Mouse (Mus musculus) lung, adult 18-20 months (tissue): ENCODE results near the gene Dnm3.

Experiments used
- DNase-seq, 2 experiments: peaks; one replicate each; pipeline ENCODE4 v3.0.0; 2022; ENCODE audit warnings: mixed read lengths in 2 of 2

Gene Dnm3

DNA sequence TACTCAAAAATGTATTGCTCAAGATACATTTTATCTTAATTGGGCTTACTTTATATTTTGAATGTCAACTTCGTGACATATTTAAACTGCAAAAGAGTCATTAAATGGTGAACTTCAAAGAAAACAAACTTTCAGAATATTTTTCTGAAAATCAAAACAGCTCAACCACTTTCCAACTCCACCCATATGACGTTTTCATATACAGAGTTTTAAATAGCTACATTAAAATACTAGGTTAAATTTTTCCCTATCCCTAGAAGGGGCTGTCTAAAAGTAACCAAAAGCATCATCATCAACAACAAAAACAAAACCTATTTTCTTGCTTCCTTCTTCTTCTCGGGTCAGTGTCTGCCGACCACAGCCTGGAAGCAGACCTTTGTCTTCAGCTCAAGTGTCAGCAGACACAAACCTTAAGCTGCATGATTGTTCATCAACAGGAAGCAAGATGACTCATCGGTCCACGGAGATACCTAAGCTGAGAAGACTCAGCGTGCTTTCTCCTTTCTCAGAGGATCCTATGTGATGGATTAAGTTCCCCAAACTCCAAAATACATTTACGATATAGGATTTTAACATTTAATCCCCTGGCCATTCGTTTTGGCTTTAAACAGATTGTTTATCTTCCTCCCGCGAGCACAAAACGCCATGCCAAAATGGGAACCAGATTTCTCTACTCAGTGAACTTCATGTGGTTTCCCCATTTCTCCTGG lies 270.7 kb downstream of the Dnm3 start:
- DNase-seq = peak in 1 of 2 experiments; percentile 47

DNA sequence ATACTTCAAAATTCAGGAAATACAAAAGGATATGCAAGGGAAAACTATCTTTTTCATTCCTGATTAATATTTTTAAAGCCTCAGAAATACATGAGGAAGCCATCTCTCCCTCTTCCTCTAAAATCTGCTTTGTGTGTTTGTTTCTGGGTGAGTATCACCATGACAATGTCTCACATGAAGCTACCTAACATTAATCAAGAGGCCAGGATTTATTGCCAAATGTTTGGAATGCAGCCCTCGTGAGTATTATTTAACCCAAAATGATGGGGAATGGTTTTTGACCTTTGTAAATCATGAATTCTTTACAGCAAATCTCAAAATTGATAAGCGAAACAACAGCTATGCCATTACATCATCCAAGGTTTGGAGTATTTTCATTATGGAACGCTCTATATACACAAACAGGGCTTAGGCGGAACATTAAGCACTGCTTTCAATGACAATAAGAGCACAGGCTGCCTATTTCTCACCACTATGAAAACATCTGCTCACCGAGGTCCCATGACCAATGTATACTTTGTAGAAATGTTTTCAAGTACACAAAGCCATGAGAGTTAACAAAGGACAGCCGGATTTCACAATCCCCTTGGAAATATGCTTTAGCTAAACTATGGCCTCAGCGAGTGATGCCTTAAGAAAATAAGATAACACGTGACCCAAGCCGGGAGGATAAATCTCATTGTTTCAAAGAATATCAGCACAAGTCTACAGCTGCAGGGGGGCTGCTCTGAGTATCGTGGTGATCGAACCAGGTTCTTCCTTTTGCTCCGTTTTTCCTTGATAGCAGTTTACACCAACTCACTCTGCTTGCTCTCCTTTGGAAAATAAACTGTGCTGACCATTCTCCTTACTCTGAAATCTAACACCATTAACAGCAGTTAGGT lies 275.1 kb downstream of the Dnm3 start:
- DNase-seq = no peak

DNA sequence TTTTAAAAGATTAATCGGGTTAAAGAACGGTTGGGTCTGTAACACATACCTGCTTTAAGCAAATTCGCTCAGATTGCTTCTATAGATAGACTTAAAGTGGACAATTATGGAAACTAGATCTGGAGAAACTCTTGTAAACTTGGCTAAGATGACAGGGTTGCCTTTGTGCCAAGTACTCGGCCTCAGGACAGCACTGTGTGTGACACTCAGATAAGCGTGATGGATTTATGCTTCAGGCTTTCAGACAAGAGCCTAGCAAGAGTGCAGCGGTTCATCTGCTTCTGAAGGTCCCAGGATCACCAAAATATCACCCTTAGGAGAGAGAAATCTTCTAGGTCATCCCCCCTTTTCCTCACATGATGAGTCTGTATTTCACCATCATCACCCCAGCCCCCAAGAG lies 277.4 kb downstream of the Dnm3 start:
- no peak for DNase-seq

DNA sequence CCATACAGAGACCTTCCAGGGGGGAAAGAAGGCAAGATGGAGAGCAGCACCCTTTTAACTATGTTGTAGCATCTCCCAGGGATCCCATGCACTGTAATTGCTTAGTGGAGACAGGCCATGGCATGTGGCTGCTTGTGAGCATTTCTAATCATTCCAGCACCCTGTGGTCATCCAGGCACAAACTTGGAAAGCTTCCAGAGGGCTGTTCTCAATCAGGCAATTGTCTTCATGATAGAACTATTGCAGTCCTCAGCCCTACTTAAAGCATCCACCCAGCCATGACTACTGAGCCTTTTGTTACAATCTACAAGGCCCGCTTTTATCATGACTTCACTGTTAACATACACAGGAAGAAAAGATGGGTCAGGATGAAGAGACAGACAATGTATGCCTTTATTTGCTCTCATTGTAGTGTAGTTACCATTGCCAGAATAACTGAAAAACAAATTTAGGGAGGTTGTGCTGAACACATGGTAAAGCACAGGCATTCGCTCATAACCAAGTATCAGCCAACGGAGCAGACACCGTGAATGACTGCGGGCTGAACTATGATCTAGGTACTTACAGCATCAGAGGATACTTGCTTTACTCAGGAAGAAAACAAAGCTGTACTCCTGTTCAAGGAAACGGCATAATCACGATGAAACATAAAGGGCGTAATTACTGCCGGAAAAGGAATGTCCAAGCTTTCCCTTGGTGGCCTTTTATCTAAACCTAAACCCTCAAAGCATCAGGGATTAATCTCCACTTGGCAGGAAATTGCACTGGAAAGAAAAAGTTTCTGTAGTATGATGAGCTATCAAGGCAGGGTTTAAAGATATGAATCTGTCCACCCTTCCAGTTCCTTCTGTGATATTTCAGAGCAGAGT lies 280.8 kb downstream of the Dnm3 start:
- DNase-seq = no peak

DNA sequence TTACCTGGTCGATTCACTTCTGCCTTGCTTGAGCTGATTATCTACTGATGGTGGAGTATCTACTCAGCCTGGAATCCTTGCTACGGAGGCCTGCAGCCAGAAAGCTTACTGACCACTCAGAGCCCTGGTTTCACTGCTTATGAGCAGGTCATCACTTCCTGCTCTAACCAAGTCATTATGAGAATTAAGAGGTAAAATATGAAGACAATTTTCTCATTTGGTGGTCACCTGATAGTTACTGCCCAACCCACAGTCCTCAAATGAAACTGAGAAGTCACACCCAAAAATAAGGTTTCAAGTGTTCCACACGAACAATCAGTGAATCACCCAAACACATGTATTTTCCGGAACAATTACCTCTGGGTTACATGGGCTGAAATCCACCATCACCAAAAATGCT lies 289.1 kb downstream of the Dnm3 start:
- DNase-seq = no peak

DNA sequence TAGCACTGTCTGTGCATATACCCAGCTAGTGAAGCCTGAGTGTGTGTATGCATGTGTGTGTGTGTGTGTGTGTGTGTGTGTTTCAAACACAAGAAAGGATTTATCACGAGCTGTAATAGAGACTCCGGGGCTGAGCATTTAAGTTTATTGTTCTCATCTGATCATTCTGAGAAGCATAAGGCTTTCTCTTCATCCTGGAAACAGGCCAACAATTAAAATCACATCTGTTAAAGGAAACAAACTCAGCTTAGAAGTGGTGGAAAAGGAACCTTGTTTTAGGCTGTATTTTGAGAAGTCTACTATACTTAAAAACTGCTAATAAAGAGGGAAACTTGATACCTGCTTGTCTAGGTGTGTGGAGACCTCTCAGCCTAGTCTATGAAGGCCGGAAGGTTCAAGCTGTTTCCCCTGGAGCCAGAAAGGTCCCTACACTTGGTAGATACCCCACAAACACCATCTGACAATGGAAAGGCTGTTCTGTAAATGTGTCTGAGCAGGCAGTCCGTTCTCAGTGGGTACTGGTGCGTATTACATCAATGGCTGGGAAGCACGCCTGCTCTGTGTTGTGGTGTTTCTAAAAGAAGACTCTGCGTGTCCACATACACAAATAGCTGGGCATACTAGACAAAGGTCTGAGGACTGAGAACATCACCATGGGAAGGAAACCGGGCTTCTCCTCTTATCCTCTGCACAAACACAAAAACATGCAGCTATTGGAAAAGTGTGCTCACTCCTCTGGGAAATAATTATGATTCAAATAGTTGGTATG lies 290.3 kb downstream of the Dnm3 start:
- no peak for DNase-seq

DNA sequence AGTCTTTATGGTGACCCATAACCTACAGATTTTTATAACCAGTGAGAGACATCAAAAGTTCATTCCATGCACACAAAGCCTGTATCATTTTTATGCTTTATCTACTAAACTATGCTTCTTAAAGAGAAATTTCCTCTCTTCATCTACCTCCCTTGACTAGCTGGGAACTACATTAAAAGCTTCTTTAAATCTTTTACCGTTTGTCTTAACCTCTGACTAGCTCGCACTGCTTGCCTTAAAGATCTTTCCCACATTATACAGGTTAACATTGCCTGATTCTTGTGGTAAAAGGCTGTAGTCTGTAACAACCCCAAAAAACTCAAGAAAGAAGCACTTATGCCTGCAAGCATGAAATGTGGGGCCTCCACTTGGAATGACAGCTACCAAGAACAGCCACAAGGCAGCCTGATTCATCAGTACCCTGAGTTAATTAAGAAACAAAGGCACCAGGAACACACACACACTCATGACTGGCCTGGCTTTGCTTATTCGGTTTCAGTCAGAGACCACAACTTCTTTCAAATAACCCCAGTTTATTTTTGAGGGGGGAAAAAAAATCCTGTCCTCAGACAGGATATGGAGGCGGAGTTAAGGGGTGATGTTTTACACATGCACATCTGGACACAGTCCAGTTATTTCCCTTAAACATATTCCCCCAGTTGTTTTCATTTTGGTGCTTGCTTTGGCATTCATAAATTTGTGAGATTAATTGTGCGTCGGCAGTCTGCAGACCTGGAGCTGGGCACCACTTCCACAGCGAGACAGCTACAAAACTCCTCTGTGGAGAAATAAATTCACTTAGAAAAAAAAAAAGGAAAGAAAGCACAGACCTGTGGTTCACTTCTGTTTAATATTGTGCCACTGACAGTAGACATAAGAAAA lies 291.1 kb downstream of the Dnm3 start:
- no peak for DNase-seq

DNA sequence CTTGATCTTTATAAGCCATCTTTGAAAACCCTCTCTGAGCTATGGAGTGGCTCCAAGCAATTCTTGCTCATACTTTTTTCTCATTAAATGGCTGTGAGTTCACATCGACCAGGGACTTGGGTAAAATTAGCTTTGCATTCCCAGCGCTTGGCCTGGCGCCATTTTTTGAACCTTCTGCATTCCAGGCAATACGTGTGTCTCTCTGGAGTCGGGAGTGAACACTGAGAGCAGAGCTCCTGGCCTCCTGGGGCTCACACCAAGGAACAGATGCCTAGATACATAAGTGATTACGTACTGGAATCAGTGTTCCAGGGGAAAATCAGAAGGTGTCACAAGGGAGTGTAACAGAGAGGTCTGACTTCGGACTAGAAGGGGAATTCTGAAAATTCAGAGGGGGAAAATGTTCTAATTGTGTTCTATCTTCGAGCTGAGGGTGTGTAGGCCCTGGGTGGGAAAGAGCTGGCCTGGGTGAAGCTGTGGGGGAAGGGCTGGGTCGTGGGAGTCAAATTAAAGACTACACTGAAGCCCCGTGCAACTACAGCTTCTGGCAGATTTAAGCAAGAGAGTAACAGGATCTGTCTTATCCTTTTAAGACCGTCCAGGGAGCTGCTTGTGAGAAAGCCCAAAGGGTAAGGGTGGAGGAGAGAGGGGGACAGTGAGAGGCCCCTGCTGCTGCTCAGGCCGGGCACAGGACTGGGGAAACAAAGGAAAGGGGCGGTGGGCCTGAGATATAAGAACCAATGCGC lies 293.7 kb downstream of the Dnm3 start:
- no peak for DNase-seq

DNA sequence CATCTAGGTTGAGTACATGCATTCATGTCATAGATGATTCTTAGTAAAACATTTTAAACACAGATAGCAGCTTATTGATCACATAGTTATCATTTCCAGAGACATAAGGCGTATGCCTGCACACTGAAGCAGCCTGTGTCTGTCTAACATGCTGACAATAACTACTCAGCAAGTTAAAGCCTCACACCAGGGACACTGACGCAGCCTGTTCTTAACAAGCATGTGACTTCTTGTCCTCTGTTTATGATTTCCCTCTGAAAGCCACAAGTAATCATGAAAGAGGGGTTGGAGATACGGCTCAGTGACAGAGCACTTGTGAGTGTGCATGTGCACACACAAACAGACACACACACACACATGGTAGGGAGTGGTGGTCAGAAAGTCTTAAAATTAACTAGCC lies 294.4 kb downstream of the Dnm3 start:
- DNase-seq = no peak

DNA sequence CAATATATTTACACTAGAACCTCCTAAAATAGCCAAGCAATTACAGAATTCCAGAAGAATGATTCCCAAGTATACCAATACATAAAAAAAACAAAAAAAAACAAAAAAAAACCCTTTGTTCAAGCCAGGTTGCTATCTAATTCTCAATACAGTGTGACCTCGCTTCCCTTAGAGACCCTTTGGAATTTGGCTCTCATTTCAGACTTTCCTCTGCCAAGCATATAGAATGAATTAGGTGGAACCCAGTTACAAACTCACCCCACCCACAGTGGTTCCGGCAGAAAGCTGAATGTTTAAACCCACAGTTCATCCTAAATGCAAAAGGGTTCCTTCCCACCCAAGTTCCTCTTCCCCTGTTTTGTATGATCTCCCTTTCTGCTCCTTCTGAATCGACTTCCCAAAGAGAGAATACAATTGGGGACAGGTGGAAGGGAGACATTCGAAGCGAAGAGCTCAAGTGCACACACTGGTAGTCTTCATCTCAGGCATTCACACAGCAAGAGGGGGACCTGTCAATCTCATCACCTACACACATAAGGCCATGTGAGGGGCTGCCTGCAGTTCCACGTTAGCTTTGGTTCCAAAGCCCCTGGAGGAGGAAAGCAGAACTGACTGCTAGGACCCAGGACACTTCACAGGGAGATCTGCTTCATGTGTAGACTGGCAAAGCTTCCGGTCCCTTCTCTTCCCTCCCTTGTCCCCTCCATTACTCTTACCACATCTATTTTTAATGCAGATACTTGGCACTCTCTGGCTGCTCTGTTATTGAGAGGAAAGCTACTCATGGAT lies 296.5 kb downstream of the Dnm3 start:
- DNase-seq = no peak

DNA sequence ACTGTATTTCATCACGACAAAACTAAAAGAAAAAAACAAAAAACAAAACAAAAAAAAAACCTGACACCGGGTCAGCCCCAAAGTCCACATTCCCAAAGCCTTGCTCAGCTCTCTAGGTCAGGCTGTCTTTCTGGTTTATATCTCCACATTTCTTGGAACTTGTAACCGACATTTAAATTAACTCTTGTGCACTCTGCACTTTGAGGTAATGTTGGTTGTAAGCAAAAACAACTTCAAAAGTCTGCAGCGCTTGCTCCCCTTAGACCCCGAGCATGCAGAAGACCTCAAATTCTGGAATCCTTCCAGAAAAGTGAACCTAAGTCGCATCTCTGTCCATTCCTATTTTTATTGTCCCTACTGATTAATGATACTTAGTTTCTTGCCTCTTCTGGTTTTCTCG lies 297.4 kb downstream of the Dnm3 start:
- DNase-seq = no peak

DNA sequence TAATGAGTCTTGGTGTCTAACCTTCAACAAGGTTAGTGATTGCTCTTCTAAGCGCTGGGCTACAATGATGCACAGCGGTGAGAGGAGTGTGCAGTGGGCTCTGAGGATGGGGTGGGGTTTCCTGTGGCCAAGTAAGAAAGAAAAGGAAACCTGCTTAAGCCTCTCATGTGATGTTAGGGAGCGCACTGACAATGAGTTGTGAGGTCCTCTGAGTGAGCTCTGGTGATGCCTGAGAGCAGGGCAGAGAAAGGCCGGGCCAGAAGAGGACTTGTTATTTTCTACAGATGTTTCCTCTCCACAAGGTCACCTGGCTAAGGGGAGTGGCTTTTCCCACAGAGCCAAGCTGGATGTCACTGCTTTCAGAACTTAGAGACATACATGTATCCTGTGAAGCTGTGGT lies 298.4 kb downstream of the Dnm3 start:
- DNase-seq = no peak

DNA sequence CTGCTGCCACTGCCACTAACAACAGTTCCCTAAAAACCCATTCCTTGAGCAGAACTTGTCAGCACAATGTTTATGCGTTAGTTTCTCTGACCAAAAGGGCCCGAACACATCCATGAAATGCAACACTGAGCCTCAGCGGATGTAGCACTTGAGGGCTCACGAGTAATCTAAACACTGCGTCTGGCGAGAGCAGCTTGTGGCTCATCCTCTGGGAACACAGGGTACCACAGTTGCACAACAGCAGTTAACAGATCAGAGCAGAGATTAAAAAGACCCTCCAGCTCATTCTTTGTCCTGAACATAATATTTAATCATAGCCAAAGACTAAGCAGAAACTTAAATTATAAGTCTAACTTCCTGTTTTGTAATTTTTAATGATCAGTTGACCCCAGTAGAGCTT lies 305.0 kb downstream of the Dnm3 start:
- peak in 1 of 2 experiments; percentile 3 for DNase-seq

DNA sequence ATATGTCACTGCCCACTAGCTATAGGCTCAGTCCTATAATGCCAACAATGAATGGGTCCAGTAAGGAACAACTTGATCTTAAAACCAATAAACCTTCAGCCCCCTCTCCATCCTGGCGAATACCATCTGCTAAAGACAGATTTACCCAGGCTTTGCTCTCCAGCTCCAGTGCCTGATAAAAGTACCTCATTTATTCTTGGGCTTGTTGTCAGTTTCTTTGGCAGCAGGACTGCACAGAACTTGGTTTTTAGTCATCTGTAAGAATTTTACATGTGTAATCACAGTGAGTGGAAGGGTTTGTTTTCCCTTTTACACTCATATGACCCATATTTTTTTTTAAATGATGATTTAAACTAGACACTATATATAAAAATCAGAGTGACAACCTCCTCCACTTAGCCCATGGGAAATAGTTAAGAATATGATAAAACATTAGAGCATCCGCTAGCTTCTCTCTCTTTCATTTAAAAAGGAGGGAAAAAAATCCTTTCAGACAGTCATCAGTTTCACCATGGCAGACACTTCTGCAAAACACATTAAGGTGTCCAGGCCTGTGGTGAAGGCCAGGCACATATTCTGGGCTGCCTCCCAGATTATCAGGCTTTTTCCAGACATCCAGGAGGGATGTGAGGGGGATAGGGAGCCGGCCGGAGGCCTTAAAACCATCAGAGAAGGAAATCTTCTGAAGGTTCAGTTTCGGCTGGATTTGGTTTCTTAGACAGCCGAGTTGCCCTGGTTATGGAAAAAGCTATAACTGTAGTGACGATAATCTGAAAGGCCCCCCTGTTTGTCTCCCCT lies 313.9 kb downstream of the Dnm3 start:
- DNase-seq = no peak

DNA sequence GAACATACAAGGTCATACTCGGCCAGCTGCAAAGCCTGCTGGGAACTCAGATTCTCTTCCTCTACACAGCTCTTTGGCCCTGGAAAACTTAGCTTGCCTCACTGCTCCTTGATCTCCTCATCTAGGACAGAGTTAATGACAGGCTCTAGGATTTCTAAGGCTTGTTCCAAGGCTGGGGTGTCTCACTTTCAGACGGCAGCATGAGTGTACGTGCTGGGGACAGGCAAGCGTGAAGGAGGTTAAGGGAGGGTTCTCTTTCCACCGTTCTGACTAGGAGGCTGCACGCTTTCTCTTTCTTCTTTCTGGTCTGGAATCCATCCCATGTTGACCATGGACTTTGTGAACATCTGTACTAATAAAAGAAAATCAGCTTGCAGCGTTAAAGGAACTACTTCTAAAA lies 315.2 kb downstream of the Dnm3 start:
- DNase-seq = no peak

DNA sequence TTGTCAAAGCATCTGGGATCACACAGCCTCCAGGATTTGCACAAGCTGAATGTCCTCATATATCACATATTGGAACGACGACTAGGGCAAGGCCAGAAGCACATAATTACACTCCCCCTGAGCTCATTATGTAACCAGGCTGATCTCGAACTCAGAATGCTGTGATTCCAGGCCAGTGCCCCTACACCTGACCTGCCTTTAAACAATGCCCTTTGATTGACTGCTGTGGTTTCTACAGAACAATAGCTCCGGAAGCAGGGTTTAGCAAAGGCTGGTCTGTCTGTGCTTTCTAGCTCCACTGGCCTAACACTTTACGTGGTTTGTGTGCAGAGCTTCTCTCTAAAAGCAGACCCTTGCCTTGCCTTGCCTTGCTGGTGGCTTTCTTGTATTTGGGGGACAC lies 315.6 kb downstream of the Dnm3 start:
- DNase-seq = no peak

DNA sequence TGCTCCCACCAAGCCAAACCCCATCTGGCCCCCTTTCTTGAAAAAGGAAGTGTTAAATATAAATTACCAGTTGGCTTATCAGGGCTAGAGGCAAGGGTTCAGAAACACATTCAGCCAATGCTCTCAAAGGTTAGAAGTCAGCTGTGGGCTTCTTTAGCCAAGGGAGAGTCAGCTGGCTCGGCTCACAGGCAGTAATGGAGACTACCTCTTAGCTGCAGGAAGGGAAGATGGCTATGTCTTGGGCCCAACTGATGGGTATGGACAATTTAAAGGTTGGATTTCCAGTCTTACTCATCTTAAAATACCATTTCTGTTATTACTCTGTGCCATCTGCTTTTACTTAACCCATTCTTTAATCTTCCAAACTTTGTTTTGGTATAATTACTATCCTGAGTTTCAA lies 317.1 kb downstream of the Dnm3 start:
- DNase-seq = no peak

DNA sequence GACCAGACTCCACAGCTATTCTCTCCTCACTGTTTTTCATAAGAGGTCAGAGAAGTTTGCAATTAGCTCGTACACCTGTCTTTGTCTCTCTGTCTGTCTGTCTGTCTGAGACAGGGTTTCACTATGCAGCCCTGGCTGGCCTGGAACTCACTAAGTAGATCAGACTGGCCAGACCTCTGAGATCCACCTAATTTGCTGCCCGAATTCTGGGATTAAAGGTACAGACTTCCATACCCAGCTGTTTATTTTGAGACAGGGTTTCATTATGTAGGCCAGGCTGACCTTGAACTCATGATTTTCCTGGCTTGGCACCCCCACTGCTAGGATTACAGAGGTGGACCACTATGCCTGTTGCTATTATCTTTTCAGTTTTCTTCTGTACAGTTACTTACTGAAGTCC lies 319.3 kb downstream of the Dnm3 start:
- DNase-seq = no peak

DNA sequence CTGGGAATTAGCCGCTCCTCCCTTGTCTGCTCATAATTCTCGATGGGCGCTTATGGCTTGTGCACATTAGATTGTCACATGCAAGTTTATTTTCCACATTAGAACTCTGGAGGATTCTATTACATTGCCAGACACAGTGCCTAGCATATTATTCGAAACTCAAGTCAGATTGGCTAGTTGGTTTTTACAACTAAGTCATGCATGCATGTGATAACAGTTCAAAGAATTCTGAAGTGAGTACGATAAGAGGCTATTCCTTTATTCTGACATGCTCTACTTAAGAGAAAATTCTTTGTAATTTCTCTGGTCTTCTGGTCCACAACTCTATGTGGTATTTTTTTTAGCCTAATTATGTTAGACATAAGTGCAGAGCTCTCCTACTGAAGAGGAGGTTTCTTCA lies 320.2 kb downstream of the Dnm3 start:
- DNase-seq = no peak
